Mouse (Mus musculus) stomach, postnatal 0 days (tissue): ENCODE measurements around the gene Repin1. TPM values are rescaled to one million over a fixed set of nuclear protein-coding genes. Genes with fewer than 3 reads are reported as not detected.

Experiments used
- ATAC-seq: fragments of 200-750 bp; cut with Nextera tagmentation; 2 replicates; pipeline ENCODE4 v1.8.0; 2017; ENCODE audit not compliant: low FRiP score, low TSS enrichment
- DNase-seq: peaks from one replicate; pipeline ENCODE4 v3.0.0-alpha.2; 2016; ENCODE audit warnings: low spot score
- H3K27ac ChIP-seq: fragments of 300-500 bp; sonication (generic); replicated peaks from 2 replicates; pipeline ENCODE4 v1.5.1; 2014; ENCODE audit warnings: mild to moderate bottlenecking, control low read depth
- H3K27me3 ChIP-seq: fragments of 300-500 bp; sonication (generic); 2 replicates; pipeline ENCODE4 v1.6.1; 2014; ENCODE audit warnings: low read length; ENCODE audit not compliant: control insufficient read depth, insufficient read depth
- H3K36me3 ChIP-seq: fragments of 300-500 bp; sonication (generic); 2 replicates; pipeline ENCODE4 v1.6.1; 2014; ENCODE audit warnings: low read length, mixed read lengths; ENCODE audit not compliant: control insufficient read depth, insufficient read depth
- H3K4me1 ChIP-seq: fragments of 300-500 bp; sonication (generic); replicated peaks from 2 replicates; pipeline ENCODE4 v1.6.1; 2014; ENCODE audit warnings: antibody characterized with exemption; ENCODE audit not compliant: control insufficient read depth, insufficient read depth
- H3K4me2 ChIP-seq: fragments of 300-500 bp; sonication (generic); replicated peaks from 2 replicates; pipeline ENCODE4 v1.6.1; 2014; ENCODE audit warnings: low read depth, mild to moderate bottlenecking, control low read depth, moderate library complexity
- H3K4me3 ChIP-seq: fragments of 300-500 bp; sonication (generic); 2 replicates; pipeline ENCODE4 v1.5.1; 2014; ENCODE audit warnings: low read depth, low read length, control low read depth
- H3K9ac ChIP-seq: fragments of 300-500 bp; sonication (generic); 2 replicates; pipeline ENCODE4 v1.6.1; 2014; ENCODE audit warnings: mild to moderate bottlenecking, low read length, control low read depth, mixed read lengths
- H3K9me3 ChIP-seq: fragments of 300-500 bp; sonication (generic); 2 replicates; pipeline ENCODE4 v1.6.1; 2016; ENCODE audit warnings: low read length; ENCODE audit not compliant: control insufficient read depth
- CTCF ChIP-seq: IDR thresholded peaks from 2 replicates; pipeline ENCODE4 v1.5.1; 2016; ENCODE audit warnings: antibody characterized with exemption, low read depth, mild to moderate bottlenecking, moderate library complexity
- EP300 ChIP-seq: optimal IDR thresholded peaks from 2 replicates; pipeline ENCODE3; 2016; ENCODE audit warnings: antibody characterized with exemption
- WGBS: fragments of 180-500 bp; shearing (Covaris S2); extraction: QIAGEN DNeasy Blood & Tissue Kit; methylation state at CpG from one replicate; pipeline ENCODE4 v1.1.7; 2014; 5-methylcytosine and 5-hydroxymethylcytosine counted together
- polyA plus RNA-seq: library from polyadenylated mRNA; unstranded; fragments of >200 nt; fragmentation: Nextera tagmentation; extraction: Ambion mirVana; gene quantifications from 2 replicates; pipeline ENCODE4 v1.2.1, GENCODE M21; 2015

Repin1 gene
- polyA plus RNA-seq, 1 experiment from 2014 or later: 11.6 TPM

DNA sequence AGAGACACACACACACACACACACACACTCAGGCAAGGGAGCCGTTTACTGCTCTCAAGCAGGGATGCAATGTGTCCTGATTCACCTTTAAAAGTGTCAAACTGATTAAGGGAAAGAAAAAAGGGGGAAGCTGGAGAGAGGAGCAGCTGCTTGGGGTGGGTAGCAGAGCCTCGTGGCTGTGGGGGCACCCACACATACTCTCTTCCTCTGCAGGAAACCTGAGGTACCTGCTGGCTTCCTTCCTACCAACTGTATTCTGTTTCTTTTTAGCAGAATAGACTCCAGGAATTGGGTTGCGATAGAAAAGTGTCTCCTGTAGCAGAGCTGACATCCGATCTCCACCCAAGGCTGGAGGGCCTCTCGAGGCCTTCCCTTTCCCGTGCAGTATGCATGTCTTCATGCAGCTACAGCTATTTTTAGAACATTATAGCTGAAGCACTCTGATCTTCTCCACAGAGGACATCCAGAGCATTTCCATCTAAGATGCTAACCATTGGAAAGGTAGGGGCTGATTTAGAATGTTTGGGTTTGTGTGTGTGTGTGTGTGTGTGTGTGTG is 4.4 kb upstream of the Repin1 start, which contains the start of gene Gm45021:
Gene Gm45021, plus strand, starts transcription at position 417 of the 557 bp plus-strand sequence.
- Histone ChIP-seq H3K27me3 (no peaks in the 10 kb centered on the region), H3K27ac (peak within 1 kb of the TSS; percentile 82), H3K9ac (no peak within 1 kb of the TSS), H3K9me3 (no peaks in the 10 kb centered on the region), H3K4me1 (0 out of 2 replicates have a peak, but pooled peaks cover 3% of the 10 kb centered on the region), H3K36me3 (no peaks in the 10 kb centered on the region), H3K4me2 (no peak within 1 kb of the TSS), H3K4me3 (no peak within 1 kb of the TSS)
- TF ChIP-seq EP300: no peak
- no peak for TF ChIP-seq CTCF
- DNase-seq (no peak), ATAC-seq (no peak)
- WGBS: 29% methylated on average over 6 of the region's 6 CpGs

DNA sequence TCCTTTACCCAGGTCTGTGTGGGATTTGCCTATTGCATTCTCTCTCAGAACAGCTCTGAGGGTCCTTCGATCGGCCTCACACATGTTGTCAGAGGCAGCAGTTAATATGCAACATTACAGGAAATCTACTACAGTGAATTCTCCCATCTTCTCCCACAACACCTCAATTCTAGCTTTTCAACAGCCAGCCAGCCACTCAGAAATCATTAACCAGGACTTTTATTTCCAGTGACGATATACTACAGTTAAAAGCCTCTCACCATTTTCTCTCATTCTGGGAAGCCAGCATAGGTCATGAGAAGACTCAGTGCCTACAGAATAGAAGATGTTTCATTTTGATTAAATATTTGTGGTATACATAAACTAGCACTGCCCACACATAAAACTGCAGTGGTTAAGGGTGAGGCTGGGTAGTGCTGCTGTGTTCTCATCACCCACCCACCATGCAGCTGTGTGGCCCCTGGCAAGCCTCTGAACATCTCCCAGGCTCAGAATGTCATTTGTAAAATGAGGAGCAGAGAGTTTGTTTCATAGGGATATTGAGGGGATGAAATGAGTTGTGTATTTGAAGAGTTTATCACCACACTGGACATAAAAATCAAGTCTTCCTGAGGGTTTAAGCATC is 2.4 kb upstream of the Repin1 start:
- Histone ChIP-seq H3K36me3 (peaks cover 3% of the 10 kb centered on the region), H3K4me3 (no peak overlapping the region), H3K4me2 (no peak overlapping the region), H3K9me3 (no peaks in the 10 kb centered on the region), H3K4me1 (peaks cover 11% of the 10 kb centered on the region; the same call in 1 of the 2 replicates), H3K27ac (no peak overlapping the region), H3K27me3 (no peaks in the 10 kb centered on the region), H3K9ac (no peak overlapping the region)
- 85% methylated on average over 3 of the region's 3 CpGs for WGBS
- ATAC-seq (no peak), DNase-seq (no peak)
- no peak for TF ChIP-seq CTCF
- no peak for TF ChIP-seq EP300

DNA sequence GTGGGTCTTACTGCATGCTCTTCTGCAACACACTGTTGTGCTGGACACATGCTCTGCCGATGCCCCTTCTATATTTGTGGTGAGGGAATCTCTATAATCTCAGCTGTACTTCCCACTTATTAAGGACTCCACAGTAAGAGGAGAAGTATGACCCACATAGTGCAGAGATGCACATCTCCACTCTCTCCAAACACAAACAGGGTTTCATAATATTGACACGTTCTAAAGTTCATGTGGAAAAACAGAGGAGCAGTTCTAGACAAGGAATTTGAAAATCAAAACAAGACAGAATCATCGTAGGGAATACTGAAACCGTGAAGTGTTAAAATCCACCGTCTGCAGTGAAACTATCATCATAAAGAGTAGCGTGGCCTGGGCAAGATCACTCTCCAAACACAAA is 1.8 kb upstream of the Repin1 start:
- no peaks in the 10 kb centered on the region for H3K27me3 ChIP-seq
- 81% methylated on average over 6 of the region's 6 CpGs for WGBS
- no peak overlapping the region for H3K9ac ChIP-seq
- DNase-seq (no peak), ATAC-seq (no peak)
- no peak overlapping the region for H3K27ac ChIP-seq
- H3K4me1 ChIP-seq: peaks cover 11% of the 10 kb centered on the region; the same call in 1 of the 2 replicates
- H3K36me3 ChIP-seq: peaks cover 9% of the 10 kb centered on the region
- H3K4me2 ChIP-seq: no peak overlapping the region
- TF ChIP-seq CTCF (no peak), EP300 (no peak)
- no peaks in the 10 kb centered on the region for H3K9me3 ChIP-seq
- H3K4me3 ChIP-seq: no peak overlapping the region

DNA sequence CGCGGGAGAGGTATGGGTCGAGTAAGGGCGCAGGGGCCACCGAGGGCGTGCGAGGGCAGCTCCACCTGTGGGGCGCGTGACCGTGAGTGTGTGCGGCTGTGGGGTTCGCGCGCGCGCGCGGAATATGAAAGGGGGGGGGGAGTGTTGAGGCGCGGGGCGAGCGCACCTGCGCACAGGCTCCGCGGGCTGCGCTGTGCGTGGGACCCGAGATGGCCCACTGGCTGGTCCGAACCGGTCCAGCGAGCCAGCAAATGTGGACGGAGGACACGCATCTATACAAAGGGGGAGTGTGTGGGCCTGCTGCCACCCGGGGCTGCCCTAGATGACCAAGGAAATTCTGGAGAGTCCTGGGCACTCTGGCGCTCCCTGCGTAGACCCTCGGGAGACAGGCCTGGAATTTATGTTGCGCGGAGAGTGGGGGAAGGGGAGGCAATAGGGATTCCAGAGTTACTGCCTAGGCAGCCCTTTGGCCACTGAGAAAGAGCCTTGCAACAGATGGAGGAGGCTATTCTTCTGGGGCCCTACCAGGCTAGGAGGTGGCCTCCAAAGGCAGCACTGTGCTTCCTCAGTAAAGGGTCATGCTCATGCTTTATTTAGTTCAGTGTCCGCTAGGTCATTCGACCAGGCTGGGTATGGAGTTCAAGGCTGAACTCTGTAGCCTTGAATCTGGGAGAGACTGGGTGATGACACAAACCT is 508 bp downstream of the Repin1 start:
- peak; percentile 68 for ATAC-seq
- no peak for TF ChIP-seq CTCF
- no peak for TF ChIP-seq EP300
- H3K4me3 ChIP-seq: peak overlapping the region; percentile 73
- WGBS: 2% methylated on average over 41 of the region's 41 CpGs
- H3K36me3 ChIP-seq: peaks cover 19% of the 10 kb centered on the region
- H3K27ac ChIP-seq: peak overlapping the region; percentile 91
- peaks cover 8% of the 10 kb centered on the region; the same call in 1 of the 2 replicates for H3K4me1 ChIP-seq
- peak overlapping the region; percentile 92 for H3K9ac ChIP-seq
- H3K4me2 ChIP-seq: peak overlapping the region; percentile 86
- no peaks in the 10 kb centered on the region for H3K27me3 ChIP-seq
- H3K9me3 ChIP-seq: no peaks in the 10 kb centered on the region
- no peak for DNase-seq

DNA sequence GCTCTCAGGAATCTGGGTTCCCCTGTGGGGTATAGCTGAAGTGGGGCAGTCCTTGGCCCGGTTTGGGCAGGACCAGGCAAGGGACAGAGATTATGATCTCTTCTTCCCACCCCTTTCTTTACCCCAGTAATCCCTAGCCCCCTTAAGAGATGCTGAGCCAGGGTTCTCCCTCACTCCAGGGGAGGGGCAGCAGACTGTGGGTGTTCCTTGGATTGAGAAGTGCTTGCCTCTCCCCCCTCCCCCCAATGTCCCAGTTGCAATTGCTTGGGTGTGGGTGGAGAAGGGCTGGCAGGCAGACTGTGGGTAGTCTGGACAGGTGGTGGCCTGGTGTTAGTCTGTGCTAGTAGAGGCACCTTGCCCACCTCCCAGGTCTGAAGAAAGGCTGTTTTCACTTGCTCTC is 1.6 kb downstream of the Repin1 start:
- no peaks in the 10 kb centered on the region for H3K9me3 ChIP-seq
- H3K4me2 ChIP-seq: peak overlapping the region; percentile 86
- peak overlapping the region; percentile 91; the same call in 1 of the 2 replicates for H3K27ac ChIP-seq
- ATAC-seq: no peak
- H3K36me3 ChIP-seq: peaks cover 19% of the 10 kb centered on the region
- H3K27me3 ChIP-seq: no peaks in the 10 kb centered on the region
- 42% methylated on average over 1 of the region's 1 CpGs for WGBS
- H3K9ac ChIP-seq: no peak overlapping the region
- peaks cover 8% of the 10 kb centered on the region; the same call in 1 of the 2 replicates for H3K4me1 ChIP-seq
- DNase-seq: no peak
- TF ChIP-seq CTCF (no peak), EP300 (no peak)
- no peak overlapping the region for H3K4me3 ChIP-seq
